Mouse (Mus musculus) forebrain, embryonic 11.5 days (tissue): ENCODE results near the gene Adgrl2. TPM values are rescaled to one million over a fixed set of nuclear protein-coding genes. Genes with fewer than 3 reads are reported as not detected.

Experiments used
- ATAC-seq: fragments of 200-750 bp; cut with Nextera tagmentation; replicated peaks from 2 replicates; pipeline ENCODE4 v1.8.0; 2017; ENCODE audit warnings: moderate TSS enrichment; ENCODE audit not compliant: low FRiP score
- DNase-seq: peaks from one replicate; pipeline ENCODE4 v3.0.0-alpha.2; 2017; ENCODE audit warnings: low spot score
- H3K27ac ChIP-seq: fragments of 300-500 bp; sonication (generic); 2 replicates; pipeline ENCODE4 v1.5.1; 2014; ENCODE audit warnings: low read depth, low read length
- H3K27me3 ChIP-seq: fragments of 300-500 bp; sonication (generic); 2 replicates; pipeline ENCODE4 v1.6.1; 2014; ENCODE audit warnings: mild to moderate bottlenecking, low read length, mixed read lengths; ENCODE audit not compliant: control insufficient read depth, insufficient read depth
- H3K36me3 ChIP-seq: fragments of 300-500 bp; sonication (generic); 2 replicates; pipeline ENCODE4 v1.6.1; 2014; ENCODE audit warnings: mild to moderate bottlenecking, low read length, moderate library complexity, mixed read lengths; ENCODE audit not compliant: control insufficient read depth, insufficient read depth
- H3K4me1 ChIP-seq: fragments of 300-500 bp; sonication (generic); replicated peaks from 2 replicates; pipeline ENCODE4 v1.6.1; 2014; ENCODE audit warnings: low read length, mixed read lengths; ENCODE audit not compliant: control insufficient read depth, insufficient read depth
- H3K4me2 ChIP-seq: fragments of 300-500 bp; sonication (generic); 2 replicates; pipeline ENCODE4 v1.6.1; 2014; ENCODE audit warnings: low read depth, mild to moderate bottlenecking, low read length, moderate library complexity, mixed read lengths; ENCODE audit not compliant: severe bottlenecking
- H3K4me3 ChIP-seq: fragments of 300-500 bp; sonication (generic); 2 replicates; pipeline ENCODE4 v1.5.1; 2014; ENCODE audit warnings: low read depth, low read length
- H3K9ac ChIP-seq: fragments of 300-500 bp; sonication (generic); 2 replicates; pipeline ENCODE4 v1.6.1; 2014; ENCODE audit warnings: low read length
- H3K9me3 ChIP-seq: fragments of 300-500 bp; sonication (generic); 2 replicates; pipeline ENCODE4 v1.6.1; 2016; ENCODE audit warnings: low read length, mixed read lengths; ENCODE audit not compliant: control insufficient read depth
- WGBS: fragments of 180-500 bp; shearing (Covaris S2); extraction: QIAGEN DNeasy Blood & Tissue Kit; methylation state at CpG from one replicate; pipeline ENCODE4 v1.1.7; 2014; 5-methylcytosine and 5-hydroxymethylcytosine counted together
- polyA plus RNA-seq: library from polyadenylated mRNA; unstranded; fragments of >200 nt; fragmentation: Nextera tagmentation; extraction: Ambion mirVana; gene quantifications from 2 replicates; pipeline ENCODE4 v1.2.1, GENCODE M21; 2014

Gene Adgrl2
- polyA plus RNA-seq, 1 experiment from 2014 or later, result 112 TPM

- peak; percentile 70 for DNase-seq
- Histone ChIP-seq H3K9ac (no peak overlapping the region; the same call in 1 of the 2 replicates), H3K27ac (no peak overlapping the region), H3K4me1 (peaks cover 9% of the 10 kb centered on the region), H3K27me3 (no peaks in the 10 kb centered on the region), H3K9me3 (no peaks in the 10 kb centered on the region), H3K4me2 (peak overlapping the region; percentile 32; the same call in 1 of the 2 replicates), H3K36me3 (no peaks in the 10 kb centered on the region), H3K4me3 (0 out of 2 replicates have a peak overlapping the region, but pooled peaks have one; percentile 6)
- WGBS, result 43% methylated on average over 14 of the region's 14 CpGs
- ATAC-seq, result peak; percentile 64
These were observed 67.7 kb downstream of the Adgrl2 start for GRCm38 (mm10) chr3:148922618-148923095.

GRCm38 (mm10) chr3:148921966-148922587 lies 68.3 kb downstream of the Adgrl2 start:
- Histone ChIP-seq H3K4me2 (peak overlapping the region; percentile 32; the same call in 1 of the 2 replicates), H3K36me3 (no peaks in the 10 kb centered on the region), H3K4me3 (0 out of 2 replicates have a peak overlapping the region, but pooled peaks have one; percentile 6), H3K4me1 (peaks cover 9% of the 10 kb centered on the region), H3K9me3 (no peaks in the 10 kb centered on the region), H3K27ac (no peak overlapping the region), H3K9ac (no peak overlapping the region), H3K27me3 (no peaks in the 10 kb centered on the region)
- WGBS, result 44% methylated on average over 13 of the region's 13 CpGs
- DNase-seq (no peak), ATAC-seq (peak; percentile 13; the same call in 1 of the 2 replicates)

- no peak for ATAC-seq
- Histone ChIP-seq H3K4me1 (peaks cover 12% of the 10 kb centered on the region), H3K36me3 (no peaks in the 10 kb centered on the region), H3K27me3 (no peaks in the 10 kb centered on the region), H3K9me3 (no peaks in the 10 kb centered on the region), H3K4me2 (no peak overlapping the region), H3K27ac (no peak overlapping the region), H3K4me3 (no peak overlapping the region), H3K9ac (no peak overlapping the region)
- DNase-seq, result no peak
- 49% methylated on average over 6 of the region's 6 CpGs for WGBS
These were observed 69.5 kb downstream of the Adgrl2 start for GRCm38 (mm10) chr3:148920881-148921280.

GRCm38 (mm10) chr3:148918425-148918824 lies 71.9 kb downstream of the Adgrl2 start:
- no peak overlapping the region for H3K4me3 ChIP-seq
- H3K27me3 ChIP-seq, result no peaks in the 10 kb centered on the region
- no peak for DNase-seq
- H3K9ac ChIP-seq, result no peak overlapping the region
- WGBS, result 85% methylated on average over 5 of the region's 5 CpGs
- no peak overlapping the region for H3K27ac ChIP-seq
- no peaks in the 10 kb centered on the region for H3K9me3 ChIP-seq
- H3K4me1 ChIP-seq, result peaks cover 12% of the 10 kb centered on the region
- ATAC-seq, result no peak
- no peak overlapping the region for H3K4me2 ChIP-seq
- H3K36me3 ChIP-seq, result no peaks in the 10 kb centered on the region

- no peak overlapping the region for H3K27ac ChIP-seq
These were observed 72.5 kb downstream of the Adgrl2 start for GRCm38 (mm10) chr3:148917837-148918236.

GRCm38 (mm10) chr3:148916226-148916625 lies 74.1 kb downstream of the Adgrl2 start:
- ATAC-seq, result no peak
- Histone ChIP-seq H3K4me1 (peaks cover 3% of the 10 kb centered on the region), H3K36me3 (no peaks in the 10 kb centered on the region), H3K9ac (no peak overlapping the region), H3K9me3 (no peaks in the 10 kb centered on the region), H3K27ac (no peak overlapping the region), H3K4me2 (no peak overlapping the region), H3K4me3 (no peak overlapping the region), H3K27me3 (no peaks in the 10 kb centered on the region)
- WGBS, result 51% methylated on average over 5 of the region's 5 CpGs
- DNase-seq, result no peak

More at GRCm38 (mm10) chr3:148917837-148918236, 72.5 kb downstream of the Adgrl2 start:
- Histone ChIP-seq H3K27me3 (no peaks in the 10 kb centered on the region), H3K4me3 (no peak overlapping the region), H3K36me3 (no peaks in the 10 kb centered on the region), H3K4me2 (no peak overlapping the region), H3K4me1 (peaks cover 12% of the 10 kb centered on the region), H3K9me3 (no peaks in the 10 kb centered on the region), H3K9ac (no peak overlapping the region)
- WGBS, result 85% methylated on average over 7 of the region's 7 CpGs
- no peak for DNase-seq
- no peak for ATAC-seq

GRCm38 (mm10) chr3:148912944-148913684 lies 77.2 kb downstream of the Adgrl2 start:
- Histone ChIP-seq H3K36me3 (no peaks in the 10 kb centered on the region), H3K4me1 (peaks cover 3% of the 10 kb centered on the region), H3K9ac (no peak overlapping the region), H3K9me3 (no peaks in the 10 kb centered on the region), H3K27me3 (no peaks in the 10 kb centered on the region), H3K4me2 (no peak overlapping the region), H3K4me3 (no peak overlapping the region), H3K27ac (no peak overlapping the region)
- ATAC-seq (peak; percentile 73), DNase-seq (no peak)
- WGBS, result 50% methylated on average over 14 of the region's 14 CpGs

- DNase-seq, result no peak
These were observed 77.8 kb downstream of the Adgrl2 start for GRCm38 (mm10) chr3:148912536-148912935.

More at GRCm38 (mm10) chr3:148912536-148912935, 77.8 kb downstream of the Adgrl2 start:
- H3K36me3 ChIP-seq, result no peaks in the 10 kb centered on the region
- H3K27me3 ChIP-seq, result no peaks in the 10 kb centered on the region
- H3K4me2 ChIP-seq, result no peak overlapping the region
- H3K4me1 ChIP-seq, result peaks cover 3% of the 10 kb centered on the region
- H3K27ac ChIP-seq, result no peak overlapping the region
- 76% methylated on average over 6 of the region's 6 CpGs for WGBS
- no peaks in the 10 kb centered on the region for H3K9me3 ChIP-seq
- no peak overlapping the region for H3K9ac ChIP-seq
- ATAC-seq, result no peak
- H3K4me3 ChIP-seq, result no peak overlapping the region
